Mouse (Mus musculus): ENCODE results near the gene Prkca. TPM values are rescaled to one million over a fixed set of nuclear protein-coding genes. Genes with fewer than 3 reads are reported as not detected.
A peak's percentile ranks its signal among the peaks of the same experiment; 100 is the strongest.

The Prkca gene
- polyA plus RNA-seq, 1 experiment from 2014 or later = 7.8 TPM

DNA sequence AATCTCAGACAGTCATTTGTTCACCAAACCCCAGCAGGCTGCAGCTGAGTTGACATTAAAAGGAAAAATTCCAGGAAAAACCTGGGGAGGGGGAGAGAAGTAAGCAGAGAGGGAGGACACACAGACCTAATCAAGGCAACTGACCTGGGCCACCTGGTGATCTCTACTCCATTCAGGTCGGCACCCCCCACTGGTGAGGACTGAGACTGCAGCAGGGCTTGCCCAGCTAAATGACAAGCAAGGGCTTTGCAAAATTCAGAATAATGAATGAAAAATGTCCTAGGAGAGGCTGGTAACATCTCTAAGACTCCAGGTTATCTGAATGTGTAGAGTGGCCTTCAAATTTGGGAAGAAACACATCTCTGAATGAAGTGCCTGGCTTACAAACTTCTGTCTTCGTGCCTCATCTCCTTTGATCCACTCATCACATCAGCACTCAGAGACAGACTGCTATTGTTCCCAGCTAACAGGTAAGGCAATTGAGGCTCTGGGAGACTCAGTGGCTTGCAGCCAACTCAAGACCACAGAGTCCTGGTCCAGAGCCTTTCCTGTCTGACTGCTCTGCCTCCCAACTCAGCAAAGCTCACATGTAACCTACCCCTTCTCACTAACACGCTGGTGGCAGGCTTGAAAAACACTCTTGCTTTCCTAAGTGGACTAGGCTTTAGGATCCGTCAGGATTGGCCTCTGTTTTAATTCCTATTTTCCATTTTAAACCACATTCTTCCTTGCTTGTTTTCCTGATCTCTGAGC lies 208.1 kb downstream of the Prkca start:
- H3K36me3 ChIP-seq = no peaks in the 10 kb centered on the region

GRCm38 (mm10) chr11:108128593-108128992 lies 215.1 kb downstream of the Prkca start:
- Histone ChIP-seq H3K36me3 (no peaks in the 10 kb centered on the region), H3K9me3 (no peaks in the 10 kb centered on the region), H3K27me3 (no peaks in the 10 kb centered on the region), H3K4me3 (replicated peaks) (no peak overlapping the region), H3K9ac (replicated peaks) (no peak overlapping the region), H3K27ac (no peak overlapping the region), H3K4me2 (no peak overlapping the region), H3K4me1 (replicated peaks) (peaks cover 4% of the 10 kb centered on the region)
- no peak for ATAC-seq (ENCODE audit: insufficient number of reproducible peaks, insufficient read depth, low FRiP score, low TSS enrichment, low read depth)
- WGBS = 27% methylated on average over 5 of the region's 5 CpGs

More for the DNA sequence above, 208.1 kb downstream of the Prkca start:
- H3K4me3 ChIP-seq (replicated peaks) = no peak overlapping the region
- peaks cover 8% of the 10 kb centered on the region; the same call in 1 of the 2 replicates for H3K4me1 ChIP-seq (replicated peaks)
- H3K9me3 ChIP-seq = no peaks in the 10 kb centered on the region
- H3K9ac ChIP-seq (replicated peaks) = no peak overlapping the region
- no peak for ATAC-seq (ENCODE audit: insufficient number of reproducible peaks, insufficient read depth, low FRiP score, low TSS enrichment, low read depth)
- H3K27ac ChIP-seq = peak overlapping the region; percentile 8; the same call in 1 of the 2 replicates
- H3K27me3 ChIP-seq = no peaks in the 10 kb centered on the region
- no peak overlapping the region for H3K4me2 ChIP-seq
- 34% methylated on average over 4 of the region's 4 CpGs for WGBS

DNA sequence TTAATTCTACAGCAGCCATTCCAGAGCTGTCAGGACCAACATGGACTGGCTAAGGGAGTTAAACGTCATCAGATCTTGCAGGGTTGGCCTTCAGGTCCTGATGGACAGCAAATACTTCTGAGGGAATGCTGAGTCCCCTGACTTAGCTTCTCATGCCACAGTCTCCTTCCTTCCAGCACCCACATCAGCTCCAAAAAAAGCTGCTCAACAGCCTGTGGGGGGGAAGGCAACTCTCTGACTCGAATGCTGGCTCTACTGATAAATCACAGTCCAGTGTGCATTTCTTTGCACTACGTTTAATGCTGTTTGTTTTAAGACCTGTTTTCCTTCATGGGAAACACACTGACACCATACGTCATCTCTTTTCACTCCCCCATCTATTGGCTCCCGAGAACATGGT lies 215.8 kb downstream of the Prkca start:
- 84% methylated on average over 5 of the region's 5 CpGs for WGBS
- Histone ChIP-seq H3K9ac (replicated peaks) (no peak overlapping the region), H3K27me3 (no peaks in the 10 kb centered on the region), H3K4me3 (replicated peaks) (no peak overlapping the region), H3K4me1 (replicated peaks) (peaks cover 8% of the 10 kb centered on the region), H3K4me2 (no peak overlapping the region), H3K27ac (no peak overlapping the region), H3K36me3 (no peaks in the 10 kb centered on the region), H3K9me3 (no peaks in the 10 kb centered on the region)
- ATAC-seq (ENCODE audit: insufficient number of reproducible peaks, insufficient read depth, low FRiP score, low TSS enrichment, low read depth) = no peak

GRCm38 (mm10) chr11:108122486-108122885 lies 221.2 kb downstream of the Prkca start:
- Histone ChIP-seq H3K4me1 (replicated peaks) (peaks cover 19% of the 10 kb centered on the region), H3K9ac (replicated peaks) (no peak overlapping the region), H3K4me3 (replicated peaks) (no peak overlapping the region), H3K27ac (peak overlapping the region; percentile 45), H3K36me3 (no peaks in the 10 kb centered on the region), H3K27me3 (no peaks in the 10 kb centered on the region), H3K9me3 (no peaks in the 10 kb centered on the region), H3K4me2 (no peak overlapping the region)
- no peak for ATAC-seq (ENCODE audit: insufficient number of reproducible peaks, insufficient read depth, low FRiP score, low TSS enrichment, low read depth)
- 63% methylated on average over 7 of the region's 7 CpGs for WGBS

- no peaks in the 10 kb centered on the region for H3K27me3 ChIP-seq
- H3K27ac ChIP-seq = no peak overlapping the region
- no peak for ATAC-seq (ENCODE audit: insufficient number of reproducible peaks, insufficient read depth, low FRiP score, low TSS enrichment, low read depth)
- 70% methylated on average over 5 of the region's 5 CpGs for WGBS
- H3K4me3 ChIP-seq (replicated peaks) = no peak overlapping the region
- no peaks in the 10 kb centered on the region for H3K36me3 ChIP-seq
- H3K9ac ChIP-seq (replicated peaks) = no peak overlapping the region
- H3K4me1 ChIP-seq (replicated peaks) = peaks cover 18% of the 10 kb centered on the region
- H3K4me2 ChIP-seq = no peak overlapping the region
- H3K9me3 ChIP-seq = no peaks in the 10 kb centered on the region
These were observed 223.0 kb downstream of the Prkca start for GRCm38 (mm10) chr11:108120708-108121107.

DNA sequence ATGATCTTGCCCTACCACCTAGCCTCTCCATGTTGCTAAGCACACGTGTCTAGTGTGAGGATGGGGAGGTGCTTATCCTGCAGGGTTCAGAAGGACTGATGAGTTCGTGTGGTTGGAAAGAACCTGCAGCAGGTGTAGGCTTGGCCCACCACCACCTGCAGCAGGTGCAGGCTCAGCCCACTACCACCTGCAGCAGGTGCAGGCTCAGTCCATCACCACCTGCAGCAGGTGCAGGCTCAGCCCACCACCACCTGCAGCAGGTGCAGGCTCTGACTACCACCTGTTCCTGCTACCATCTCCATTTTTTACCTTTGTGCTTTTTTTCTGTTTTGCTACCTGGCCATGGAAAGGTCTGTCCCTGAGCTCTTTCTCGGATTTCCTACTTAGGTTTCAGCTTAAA lies 223.9 kb downstream of the Prkca start:
- no peaks in the 10 kb centered on the region for H3K9me3 ChIP-seq
- no peak overlapping the region for H3K4me2 ChIP-seq
- no peak for ATAC-seq (ENCODE audit: insufficient number of reproducible peaks, insufficient read depth, low FRiP score, low TSS enrichment, low read depth)
- H3K4me3 ChIP-seq (replicated peaks) = no peak overlapping the region
- H3K27me3 ChIP-seq = no peaks in the 10 kb centered on the region
- H3K27ac ChIP-seq = no peak overlapping the region
- H3K36me3 ChIP-seq = no peaks in the 10 kb centered on the region
- WGBS = 87% methylated on average over 3 of the region's 3 CpGs
- peaks cover 15% of the 10 kb centered on the region for H3K4me1 ChIP-seq (replicated peaks)
- no peak overlapping the region for H3K9ac ChIP-seq (replicated peaks)

DNA sequence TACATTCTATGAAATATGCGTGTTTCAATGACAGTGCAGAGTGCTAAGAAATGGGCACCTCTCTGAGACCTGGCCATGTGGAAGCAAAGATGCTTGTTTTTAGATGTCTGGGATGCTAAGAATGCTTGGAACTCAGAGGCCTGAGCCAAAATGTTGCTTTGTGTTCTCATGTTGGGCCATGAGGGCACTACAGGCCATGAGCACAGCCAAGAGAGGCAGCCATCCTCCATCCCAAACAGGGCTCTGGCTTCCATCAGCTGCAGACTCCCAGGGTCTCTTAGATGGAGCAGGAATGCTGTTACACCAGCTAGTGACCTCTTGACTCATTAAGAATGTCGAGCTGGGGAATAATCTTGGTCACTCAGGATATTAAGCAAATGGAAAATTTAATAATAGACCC lies 224.9 kb downstream of the Prkca start:
- H3K9me3 ChIP-seq = no peaks in the 10 kb centered on the region
- WGBS = 67% methylated on average over 2 of the region's 2 CpGs
- H3K9ac ChIP-seq (replicated peaks) = no peak overlapping the region
- H3K4me1 ChIP-seq (replicated peaks) = peaks cover 15% of the 10 kb centered on the region
- H3K4me2 ChIP-seq = no peak overlapping the region
- ATAC-seq (ENCODE audit: insufficient number of reproducible peaks, insufficient read depth, low FRiP score, low TSS enrichment, low read depth) = no peak
- no peaks in the 10 kb centered on the region for H3K27me3 ChIP-seq
- no peaks in the 10 kb centered on the region for H3K36me3 ChIP-seq
- H3K27ac ChIP-seq = no peak overlapping the region
- no peak overlapping the region for H3K4me3 ChIP-seq (replicated peaks)

DNA sequence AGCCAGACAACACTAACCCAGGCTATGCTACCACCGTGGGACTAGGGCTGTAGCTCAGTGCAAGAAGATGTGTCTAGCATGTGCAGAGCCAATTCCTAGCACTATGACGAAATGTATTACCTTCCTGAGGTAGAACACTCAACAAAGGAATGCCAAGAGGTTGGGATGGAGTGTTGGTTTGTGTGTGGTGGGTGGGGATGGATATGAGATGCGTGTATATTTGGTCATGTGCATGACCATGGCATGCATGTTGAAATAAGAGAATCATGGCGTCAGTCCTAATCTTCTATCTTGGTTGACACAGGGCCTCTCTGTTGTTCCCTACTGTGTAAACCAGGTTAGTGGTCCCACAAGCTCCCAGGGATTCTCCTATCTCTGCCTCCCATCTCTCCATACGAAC lies 225.5 kb downstream of the Prkca start:
- WGBS = 94% methylated on average over 5 of the region's 5 CpGs
- Histone ChIP-seq H3K27me3 (no peaks in the 10 kb centered on the region), H3K9ac (replicated peaks) (no peak overlapping the region), H3K9me3 (no peaks in the 10 kb centered on the region), H3K36me3 (no peaks in the 10 kb centered on the region), H3K4me2 (no peak overlapping the region), H3K4me1 (replicated peaks) (peaks cover 12% of the 10 kb centered on the region), H3K27ac (no peak overlapping the region), H3K4me3 (replicated peaks) (no peak overlapping the region)
- ATAC-seq (ENCODE audit: insufficient number of reproducible peaks, insufficient read depth, low FRiP score, low TSS enrichment, low read depth) = no peak

GRCm38 (mm10) chr11:108117360-108118050 lies 226.2 kb downstream of the Prkca start:
- Histone ChIP-seq H3K4me2 (no peak overlapping the region), H3K9me3 (no peaks in the 10 kb centered on the region), H3K27ac (no peak overlapping the region), H3K27me3 (no peaks in the 10 kb centered on the region), H3K36me3 (no peaks in the 10 kb centered on the region), H3K9ac (replicated peaks) (no peak overlapping the region), H3K4me1 (replicated peaks) (peaks cover 9% of the 10 kb centered on the region), H3K4me3 (replicated peaks) (no peak overlapping the region)
- no peak for ATAC-seq (ENCODE audit: insufficient number of reproducible peaks, insufficient read depth, low FRiP score, low TSS enrichment, low read depth)
- WGBS = 79% methylated on average over 10 of the region's 10 CpGs

GRCm38 (mm10) chr11:108114091-108114490 lies 229.6 kb downstream of the Prkca start:
- no peaks in the 10 kb centered on the region for H3K9me3 ChIP-seq
- no peak overlapping the region for H3K4me3 ChIP-seq (replicated peaks)
- no peaks in the 10 kb centered on the region for H3K36me3 ChIP-seq
- no peak overlapping the region for H3K27ac ChIP-seq
- no peak for ATAC-seq (ENCODE audit: insufficient number of reproducible peaks, insufficient read depth, low FRiP score, low TSS enrichment, low read depth)
- H3K4me1 ChIP-seq (replicated peaks) = no peaks in the 10 kb centered on the region
- no peak overlapping the region for H3K9ac ChIP-seq (replicated peaks)
- no peak overlapping the region for H3K4me2 ChIP-seq
- H3K27me3 ChIP-seq = no peaks in the 10 kb centered on the region
- WGBS = 92% methylated on average over 3 of the region's 3 CpGs

DNA sequence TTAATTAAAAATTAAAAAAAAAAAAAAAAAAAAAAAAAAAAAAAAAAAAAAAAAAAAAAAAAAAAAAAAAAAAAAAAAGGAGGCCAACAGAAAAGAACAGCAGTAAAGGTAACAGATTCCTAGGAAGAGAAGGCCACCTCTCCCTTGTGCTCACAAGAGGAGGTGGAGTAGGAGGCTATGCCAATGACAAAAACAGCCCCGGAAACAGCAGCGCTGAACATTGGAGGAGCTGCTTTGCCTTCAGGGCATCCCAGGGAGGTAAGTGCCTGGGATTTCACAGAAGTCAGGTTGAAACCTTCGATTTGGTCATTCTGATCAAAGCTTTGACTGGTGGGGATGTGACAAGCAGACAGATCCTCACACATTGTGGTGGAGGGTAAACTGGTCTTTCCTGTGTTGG lies 231.3 kb downstream of the Prkca start:
- no peak overlapping the region for H3K27ac ChIP-seq
- H3K27me3 ChIP-seq = no peaks in the 10 kb centered on the region
- H3K4me3 ChIP-seq (replicated peaks) = no peak overlapping the region
- H3K4me1 ChIP-seq (replicated peaks) = no peaks in the 10 kb centered on the region
- no peak overlapping the region for H3K4me2 ChIP-seq
- 56% methylated on average over 3 of the region's 3 CpGs for WGBS
- no peak overlapping the region for H3K9ac ChIP-seq (replicated peaks)
- no peaks in the 10 kb centered on the region for H3K36me3 ChIP-seq
- H3K9me3 ChIP-seq = no peaks in the 10 kb centered on the region
- no peak for ATAC-seq (ENCODE audit: insufficient number of reproducible peaks, insufficient read depth, low FRiP score, low TSS enrichment, low read depth)

Data from limb, embryonic 12.5 days (tissue).